Mouse (Mus musculus) right cerebral cortex, postnatal 25 days (tissue): Measurements from ENCODE around the gene Pcbp1.
A peak's percentile ranks its signal among the peaks of the same experiment; 100 is the strongest.
"Not testable (repeated sequence)": the region's sequence is repeated elsewhere in the genome, so short reads cannot be mapped to it uniquely, and the experiment has no call there.

Experiments
- DNase-seq: peaks from one replicate; pipeline ENCODE4 v3.0.0; 2022

The Pcbp1 gene

DNA sequence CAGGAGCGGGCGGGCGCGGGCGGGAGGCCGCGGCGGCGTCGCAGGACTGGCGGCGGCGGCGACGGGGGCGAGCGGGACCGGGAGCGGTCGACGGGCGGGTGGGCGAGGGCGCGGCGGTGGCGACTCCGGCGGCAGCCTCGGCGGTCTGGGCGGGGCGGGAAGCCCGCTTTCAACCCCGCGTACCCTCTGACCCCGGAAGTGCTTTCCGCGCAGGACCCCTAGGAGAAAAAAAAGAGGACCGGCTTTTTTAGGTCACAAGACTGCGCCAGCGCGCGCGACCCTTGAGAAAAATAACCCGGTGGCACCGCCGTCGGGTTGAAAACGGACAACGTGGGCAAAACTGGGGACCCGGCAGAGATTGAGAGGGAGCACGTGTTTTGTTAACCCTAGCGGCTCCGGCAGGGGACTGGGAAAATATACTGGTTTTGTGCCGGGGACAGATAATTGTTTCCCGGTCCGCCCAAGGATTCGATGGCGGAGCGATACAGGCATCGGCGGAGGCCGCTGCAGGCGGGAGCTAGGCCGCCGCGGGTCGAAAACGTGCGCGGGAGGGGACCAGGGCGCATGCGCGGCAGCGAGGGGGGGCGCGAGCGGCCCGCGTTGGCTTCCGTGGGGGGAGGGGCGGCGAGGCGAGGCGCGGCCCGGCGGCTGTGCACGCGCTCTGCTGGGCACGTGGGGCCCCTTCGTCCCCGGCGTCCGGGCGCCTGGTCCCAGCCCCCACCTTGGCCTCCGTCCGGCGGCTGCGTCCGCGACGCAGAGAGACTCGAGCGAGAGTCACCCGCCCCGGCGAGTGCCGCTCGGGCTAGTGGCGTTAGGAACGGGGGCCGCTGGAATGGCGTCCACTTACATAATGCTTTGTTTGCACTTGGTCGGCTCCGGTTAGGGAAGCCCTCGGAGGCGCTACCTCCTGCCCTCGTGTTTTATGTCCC lies at the start of gene Pcbp1:
TSS of gene Pcbp1 (minus strand) at position 290 of the 929 bp plus-strand sequence.
- DNase-seq = peak; percentile 97

DNA sequence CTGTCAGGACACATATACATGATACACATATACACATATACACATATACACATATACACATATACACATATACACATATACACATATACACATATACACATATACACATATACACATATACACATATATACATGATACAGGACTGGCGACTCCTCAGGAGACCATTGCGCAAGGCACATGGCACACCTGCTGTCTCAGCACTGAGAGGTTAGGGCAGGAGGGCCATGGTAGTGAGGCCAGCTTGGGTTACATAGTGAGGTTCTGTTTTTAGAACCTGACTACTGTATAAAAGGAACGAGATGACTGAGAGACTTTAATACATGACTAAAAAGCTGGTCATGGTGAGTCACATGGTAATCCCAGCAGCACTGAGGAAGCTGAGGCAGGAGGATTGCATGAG lies 48.4 kb upstream of the Pcbp1 start:
- no peak for DNase-seq

DNA sequence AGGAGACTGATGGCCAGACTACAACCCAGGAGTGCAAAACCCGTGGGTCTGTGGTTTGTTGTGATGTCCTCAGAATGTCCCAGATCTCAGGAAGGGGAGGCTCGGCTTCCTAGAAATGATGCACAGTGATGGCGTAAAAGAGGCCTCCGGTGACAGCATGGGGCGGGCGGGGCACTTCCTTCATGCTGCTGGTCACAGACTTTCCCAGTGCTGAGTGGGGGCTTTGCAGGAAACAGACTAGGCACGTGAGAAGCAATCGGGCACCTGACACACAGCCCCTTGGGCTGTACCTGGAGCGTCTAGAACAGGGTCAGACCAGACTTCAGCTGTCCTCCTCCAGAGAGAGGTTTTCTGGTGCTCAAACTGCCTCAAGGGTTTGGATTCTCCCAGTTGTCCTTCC lies 44.7 kb upstream of the Pcbp1 start:
- no peak for DNase-seq

DNA sequence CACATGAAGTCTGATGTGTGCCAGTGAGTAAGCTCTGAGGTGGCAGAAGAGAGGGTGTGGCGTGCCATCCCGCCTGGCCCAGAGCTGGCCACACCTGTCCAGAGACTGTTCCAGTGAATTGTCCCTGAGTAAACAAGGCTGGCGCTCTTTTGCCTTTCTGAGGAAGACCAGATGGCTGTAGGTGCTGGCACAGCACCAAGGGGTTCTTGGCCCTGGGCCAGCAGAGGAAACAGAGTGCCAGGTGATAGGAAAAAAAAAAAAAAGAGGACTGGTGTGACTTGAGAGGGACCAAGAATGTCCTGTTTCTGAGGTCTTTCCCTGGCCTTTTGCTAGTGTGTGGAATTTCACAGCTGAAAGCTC lies 43.3 kb upstream of the Pcbp1 start:
- no peak for DNase-seq

DNA sequence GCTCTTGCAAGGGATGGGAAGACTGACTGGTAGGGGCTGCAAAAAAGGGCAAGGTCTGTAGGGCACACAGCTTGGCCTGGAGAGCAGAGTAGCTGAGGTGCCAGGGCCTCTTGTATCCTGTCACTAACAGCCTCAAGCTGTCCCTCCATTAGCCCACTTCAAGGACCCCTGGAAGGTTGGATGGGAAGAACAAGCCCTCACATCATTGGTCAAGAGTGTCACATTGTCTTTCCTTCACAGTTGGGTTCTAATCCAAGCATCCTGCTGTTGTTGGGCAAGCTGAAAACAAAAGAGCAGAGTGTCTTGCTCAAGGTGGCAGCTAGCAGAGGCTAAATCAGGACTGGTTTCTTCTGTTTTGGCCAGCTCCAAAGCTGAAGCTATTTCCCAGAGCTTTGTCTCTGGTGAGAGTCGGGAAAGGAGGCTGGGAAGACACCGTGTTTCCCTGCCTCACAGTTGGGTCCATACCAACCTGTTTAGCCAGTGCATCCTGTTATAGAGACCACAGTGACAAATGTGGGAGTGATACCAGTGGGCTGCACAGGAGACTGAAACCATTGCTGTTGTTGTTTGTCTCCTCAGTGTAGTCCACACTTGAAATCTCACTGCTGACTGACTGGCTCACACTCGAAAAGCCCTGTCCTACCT lies 42.8 kb upstream of the Pcbp1 start:
- no peak for DNase-seq

DNA sequence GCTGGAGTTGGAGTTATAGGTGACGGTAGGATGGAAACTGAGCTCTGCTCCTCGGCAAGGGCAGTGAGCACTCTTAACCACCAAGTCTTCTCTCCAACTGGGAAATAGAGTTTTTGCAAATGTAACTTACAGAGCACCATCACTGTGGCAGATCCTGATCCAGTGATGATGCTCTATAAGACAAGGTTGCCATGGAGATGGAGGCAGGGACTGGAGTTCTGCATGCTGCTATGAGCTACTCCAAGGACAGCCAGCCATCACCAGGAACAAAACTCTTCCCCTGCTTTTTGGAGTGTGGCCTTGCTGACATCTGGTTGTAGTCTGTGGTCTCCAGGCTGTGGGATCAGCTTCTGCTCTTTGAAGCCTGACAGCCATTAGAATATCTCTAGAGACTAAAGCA lies 39.7 kb upstream of the Pcbp1 start:
- no peak for DNase-seq

DNA sequence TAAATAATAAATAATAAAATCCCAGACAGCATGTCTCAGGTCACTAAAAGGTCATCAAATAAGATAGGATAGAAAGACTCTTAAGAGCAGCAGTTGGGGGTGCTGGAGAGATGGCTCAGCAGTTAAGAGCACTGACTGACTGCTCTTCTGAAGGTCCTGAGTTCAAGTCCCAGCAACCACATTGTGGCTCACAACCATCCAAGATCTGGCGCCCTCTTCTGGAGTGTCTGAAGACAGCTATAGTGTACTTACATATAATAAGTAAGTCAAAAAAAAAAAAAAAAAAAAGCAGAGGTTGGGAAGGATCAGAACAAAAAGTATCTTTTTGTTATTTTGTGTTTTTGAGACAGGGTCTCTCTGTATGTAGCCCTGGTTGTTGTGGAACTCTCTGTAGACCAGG lies 31.1 kb upstream of the Pcbp1 start:
- not testable (repeated sequence) for DNase-seq

DNA sequence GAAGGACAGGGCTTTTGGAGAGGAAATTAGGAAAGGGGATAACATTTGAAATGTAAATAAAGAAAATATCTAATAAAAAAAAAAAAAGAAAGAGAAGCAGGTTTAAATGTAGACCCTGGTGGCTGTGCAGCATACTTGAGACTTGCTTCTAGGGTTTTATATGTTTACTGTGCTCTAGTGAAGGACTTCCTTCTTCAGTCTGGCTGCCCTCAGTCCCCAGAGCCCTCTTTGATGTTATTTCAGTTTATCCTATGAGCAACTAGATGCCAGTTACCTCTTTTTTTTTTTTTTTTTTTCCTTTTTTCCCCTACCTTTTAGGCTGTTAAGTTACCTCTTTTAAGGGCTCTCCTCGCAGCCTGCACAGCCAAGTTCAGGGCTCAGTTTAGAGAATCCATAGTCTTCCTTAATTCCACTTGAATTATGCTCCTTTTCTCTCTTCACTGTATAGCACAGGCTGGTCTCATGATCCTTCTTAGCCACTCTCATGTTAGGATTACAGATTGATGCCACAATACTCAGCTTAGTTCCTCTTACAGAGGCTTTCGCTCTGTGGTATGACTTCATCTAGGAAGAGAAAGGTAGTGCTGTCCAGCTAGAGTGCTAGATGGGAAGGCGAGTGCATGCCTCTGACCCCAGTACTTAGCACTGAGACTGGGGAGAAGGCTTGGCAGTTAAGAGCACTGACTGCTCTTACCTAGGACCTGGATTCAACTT lies 30.4 kb upstream of the Pcbp1 start:
- no peak for DNase-seq

DNA sequence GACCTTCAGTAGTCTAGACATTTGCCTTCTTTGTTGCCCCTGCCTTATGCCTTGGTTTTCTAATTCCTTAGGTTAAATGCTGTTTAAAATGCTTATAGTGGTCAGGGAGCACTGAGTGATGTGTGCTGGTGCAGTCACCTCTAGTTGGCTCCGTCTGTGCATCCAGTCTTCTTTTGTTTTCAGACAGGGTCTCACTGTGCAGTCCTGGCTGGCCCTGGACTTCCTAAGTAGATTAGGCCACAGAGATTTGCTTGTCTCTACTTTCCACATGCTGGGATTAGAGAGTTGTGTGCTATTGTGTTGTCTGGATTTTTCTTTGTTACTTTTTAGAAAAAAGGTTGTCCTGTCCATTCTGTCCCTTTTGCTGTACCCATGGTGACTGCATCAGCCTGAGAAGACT lies 24.5 kb upstream of the Pcbp1 start:
- DNase-seq = no peak

DNA sequence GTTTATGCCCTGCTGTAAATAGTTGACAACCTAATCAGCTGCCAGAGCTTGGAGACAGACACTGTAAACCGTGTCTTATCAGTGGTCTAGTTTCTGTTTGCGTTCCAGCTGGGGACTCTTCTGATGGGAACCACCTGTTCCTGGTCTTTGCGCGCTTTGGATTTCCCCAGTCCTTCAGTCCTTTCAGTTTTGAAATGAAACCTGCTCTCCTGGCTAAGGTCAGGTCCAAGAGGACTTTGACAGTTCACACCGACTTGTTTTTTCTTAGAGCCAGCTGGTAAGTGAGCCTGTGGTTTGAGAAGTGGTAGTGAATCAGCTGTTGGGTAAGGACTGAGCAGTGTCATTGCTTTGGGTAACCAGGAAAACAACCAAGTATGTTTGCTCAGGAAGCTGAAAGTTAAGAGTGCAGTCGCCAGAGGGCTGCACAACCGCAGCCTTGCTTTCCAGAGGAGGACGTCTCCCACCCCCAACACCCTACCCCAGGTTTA lies 21.8 kb upstream of the Pcbp1 start:
- no peak for DNase-seq

DNA sequence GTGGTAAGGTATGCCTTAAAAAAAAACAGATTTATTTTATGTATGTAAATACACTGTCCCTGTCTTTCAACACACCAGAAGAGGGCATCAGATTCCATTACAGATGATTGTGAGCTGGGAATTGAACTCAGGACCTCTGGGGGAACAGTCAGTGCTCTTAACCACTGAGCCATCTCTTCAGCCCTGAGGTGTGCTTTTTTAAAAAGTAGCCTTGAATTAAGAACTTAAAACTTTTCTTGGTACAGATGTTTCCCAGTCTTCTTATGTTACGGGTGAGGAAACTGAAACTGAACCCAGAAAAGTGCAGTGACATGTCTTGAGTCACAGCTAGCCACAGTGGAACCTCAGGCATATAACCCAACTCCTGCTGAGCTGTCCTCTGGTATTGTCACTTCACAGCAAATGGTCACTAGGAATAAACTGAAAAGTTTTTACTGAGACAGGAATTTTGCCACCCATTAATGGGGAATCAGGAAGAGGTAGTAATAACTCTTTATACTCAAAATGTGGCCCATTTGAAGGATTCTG lies 21.2 kb upstream of the Pcbp1 start:
- no peak for DNase-seq

DNA sequence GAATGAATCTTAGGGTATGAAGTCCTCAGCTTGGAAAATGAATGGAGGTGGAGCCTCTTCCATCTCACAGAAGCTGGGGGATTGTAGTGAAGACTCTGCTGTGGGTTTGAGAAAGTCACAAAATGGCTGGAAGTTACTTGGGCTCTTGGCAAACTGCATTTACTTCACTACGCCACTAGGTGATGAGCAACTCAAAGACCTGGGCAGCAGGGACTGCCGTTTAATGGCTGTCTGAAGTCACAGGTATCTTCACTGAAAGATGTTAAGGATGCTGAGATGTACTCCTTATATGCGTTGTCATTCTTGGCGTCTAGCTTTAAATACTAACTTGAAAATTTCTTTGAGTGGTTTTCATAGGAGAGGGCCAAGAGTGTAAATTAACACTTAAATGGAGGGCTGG lies 19.1 kb upstream of the Pcbp1 start:
- no peak for DNase-seq

DNA sequence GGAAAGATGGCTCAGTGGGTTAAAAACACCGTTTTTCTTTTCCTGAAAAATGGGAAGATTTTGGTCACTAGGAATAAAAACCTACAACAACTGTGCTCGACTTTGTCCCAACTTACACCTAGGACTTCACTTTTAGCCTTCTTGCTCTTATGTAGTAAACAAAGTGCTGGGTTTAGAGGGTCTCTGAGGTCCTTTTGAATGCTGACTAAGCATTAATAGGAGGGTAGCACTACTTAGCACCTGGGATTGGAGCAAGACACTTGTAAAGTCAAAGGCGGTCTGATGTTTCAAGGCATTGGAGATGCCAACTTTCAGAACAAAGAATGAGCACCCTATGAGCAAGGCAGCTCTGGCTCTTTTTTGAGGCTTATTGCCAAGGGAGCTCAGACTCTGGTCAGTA lies 17.7 kb upstream of the Pcbp1 start:
- no peak for DNase-seq

DNA sequence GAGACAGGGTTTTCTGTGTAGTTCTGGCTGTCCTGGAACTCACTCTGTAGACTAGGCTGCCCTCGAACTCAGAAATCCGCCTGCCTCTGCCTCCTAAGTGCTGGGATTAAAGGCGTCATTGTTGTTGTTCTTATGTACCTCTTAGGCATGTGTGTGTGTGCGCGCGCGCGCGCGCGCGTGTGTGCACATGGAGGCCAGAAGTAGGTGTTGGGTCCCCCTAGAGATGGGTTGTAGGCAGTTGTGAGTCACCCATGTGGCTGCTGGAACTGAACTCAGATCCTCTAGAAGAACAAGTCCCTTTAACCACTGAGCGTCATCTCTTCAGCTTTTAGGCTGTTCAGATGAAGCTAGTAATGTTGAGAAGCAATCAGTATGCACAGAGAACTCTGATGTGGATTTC lies 16.9 kb upstream of the Pcbp1 start:
- DNase-seq = no peak

DNA sequence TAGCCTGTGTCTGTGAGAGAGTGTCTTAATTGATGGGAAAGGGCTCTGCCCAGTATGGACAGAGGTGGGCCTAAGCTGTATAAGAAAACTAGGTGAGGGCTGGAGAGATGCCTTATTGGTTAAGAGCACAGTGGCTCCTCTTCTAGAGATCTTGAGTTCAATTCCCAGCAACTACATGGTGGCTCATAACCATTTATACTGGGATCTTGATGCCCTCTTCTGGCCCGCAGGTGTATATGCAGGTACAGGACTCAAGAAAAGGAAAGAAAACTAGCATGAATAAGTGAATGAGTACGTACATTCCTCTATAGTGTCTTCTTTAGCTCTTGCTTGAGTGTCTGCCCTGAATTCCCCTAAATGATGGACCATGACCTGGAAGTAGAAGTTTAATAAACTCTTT lies 15.5 kb upstream of the Pcbp1 start:
- DNase-seq = no peak

DNA sequence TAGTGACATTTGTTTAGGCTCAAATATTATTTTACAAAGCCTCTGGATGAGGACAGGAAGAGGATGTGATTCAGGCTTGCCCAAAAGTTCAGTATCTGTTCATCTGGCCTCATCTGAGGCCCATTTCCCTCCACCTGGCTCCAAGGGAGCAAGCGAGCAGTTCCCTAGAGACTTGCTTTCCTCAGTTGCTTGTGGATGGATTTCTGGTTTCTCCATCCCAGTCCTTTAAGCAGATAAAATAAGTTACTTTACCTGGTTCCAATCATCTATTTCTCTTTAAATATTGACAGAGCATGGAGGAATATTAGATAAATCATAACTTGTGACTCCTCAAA lies 2.3 kb upstream of the Pcbp1 start:
- no peak for DNase-seq

DNA sequence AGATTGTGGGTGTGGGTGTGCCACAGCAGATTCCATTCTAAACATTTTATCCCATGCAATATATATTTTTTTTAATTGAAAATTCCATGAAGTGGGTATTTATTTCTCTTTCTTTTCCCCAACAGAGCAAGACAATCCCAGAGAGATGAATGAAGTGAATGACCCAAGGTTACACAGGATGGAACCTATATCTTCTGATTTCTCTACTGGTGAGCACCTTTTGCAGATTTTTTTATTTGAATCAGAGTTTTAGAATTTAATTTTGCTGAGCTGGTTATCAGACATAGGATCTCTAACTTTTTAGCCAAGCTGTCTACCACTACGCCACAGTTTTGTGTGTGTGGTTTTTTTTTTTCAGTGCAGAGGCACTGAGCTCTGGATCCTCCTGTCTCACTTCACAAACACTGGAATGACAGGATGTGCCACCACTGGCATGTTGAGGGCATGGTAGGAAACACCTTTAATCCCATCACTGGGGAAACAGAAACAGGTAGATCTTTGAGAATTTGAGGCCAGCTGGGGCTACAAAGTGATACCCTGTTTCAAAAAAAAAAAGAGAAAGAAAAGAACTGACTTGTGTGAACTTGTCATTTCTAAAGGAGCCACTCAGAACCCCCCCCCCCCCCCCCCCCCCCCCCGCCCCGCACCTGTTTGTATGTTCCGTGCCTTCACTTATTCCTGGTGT lies 1.8 kb upstream of the Pcbp1 start:
- DNase-seq = no peak

DNA sequence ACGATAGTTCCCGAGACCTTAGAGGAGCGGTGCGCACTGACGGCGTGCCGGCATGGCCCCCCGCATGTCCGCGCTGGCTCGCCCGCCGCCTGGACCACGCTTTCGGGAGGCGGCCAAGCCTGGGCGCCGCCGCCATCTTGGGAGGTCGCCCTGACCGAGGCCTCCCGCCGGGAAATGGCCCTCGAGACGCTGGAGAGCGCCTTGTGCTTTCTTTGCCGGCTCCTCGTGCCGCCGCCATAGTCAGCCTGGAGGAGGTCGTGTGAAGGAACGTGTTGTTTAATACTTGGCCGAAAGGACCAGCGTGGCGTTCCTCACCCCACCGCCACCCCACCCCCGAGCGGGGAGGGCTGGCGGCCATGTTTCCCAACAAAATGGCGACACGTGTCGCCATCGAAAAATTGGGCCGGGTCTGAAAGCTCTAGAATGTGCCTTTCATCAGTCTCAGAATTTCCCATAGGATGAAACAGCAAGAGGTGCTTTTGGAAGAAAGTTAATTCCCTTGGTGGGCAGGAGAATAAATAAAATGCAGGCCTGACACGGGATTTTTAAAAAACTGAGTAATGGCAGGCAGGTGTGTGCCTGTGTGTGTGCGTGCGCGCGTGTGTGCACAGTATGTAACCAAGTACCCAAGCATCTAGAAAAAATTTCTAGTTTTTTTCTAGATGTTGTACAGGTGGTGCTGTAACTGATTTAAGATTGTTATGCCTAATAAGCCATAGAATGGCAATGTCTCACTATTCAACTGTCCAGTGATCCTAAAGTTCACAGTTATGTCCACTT lies 1.0 kb upstream of the Pcbp1 start:
- peak; percentile 87 for DNase-seq

DNA sequence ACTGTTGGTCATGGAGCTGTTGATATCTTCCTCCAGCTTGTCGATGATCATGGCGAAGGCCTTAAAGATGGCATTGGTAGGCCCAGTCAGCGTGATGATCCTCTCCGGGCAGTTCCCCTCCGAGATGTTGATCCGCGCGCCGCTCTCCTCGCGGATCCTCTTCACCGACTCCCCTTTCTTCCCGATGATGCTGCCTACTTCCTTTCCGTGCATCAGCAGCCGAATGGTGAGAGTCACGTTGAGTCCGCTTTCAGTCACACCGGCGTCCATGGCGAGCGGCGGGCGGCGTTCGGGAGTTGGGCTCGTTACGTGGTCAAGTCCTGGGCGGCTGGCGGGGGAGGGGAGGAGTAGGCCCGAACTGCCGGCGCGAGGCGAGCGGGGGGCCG lies 482 bp downstream of the Pcbp1 start:
- DNase-seq = peak; percentile 85

DNA sequence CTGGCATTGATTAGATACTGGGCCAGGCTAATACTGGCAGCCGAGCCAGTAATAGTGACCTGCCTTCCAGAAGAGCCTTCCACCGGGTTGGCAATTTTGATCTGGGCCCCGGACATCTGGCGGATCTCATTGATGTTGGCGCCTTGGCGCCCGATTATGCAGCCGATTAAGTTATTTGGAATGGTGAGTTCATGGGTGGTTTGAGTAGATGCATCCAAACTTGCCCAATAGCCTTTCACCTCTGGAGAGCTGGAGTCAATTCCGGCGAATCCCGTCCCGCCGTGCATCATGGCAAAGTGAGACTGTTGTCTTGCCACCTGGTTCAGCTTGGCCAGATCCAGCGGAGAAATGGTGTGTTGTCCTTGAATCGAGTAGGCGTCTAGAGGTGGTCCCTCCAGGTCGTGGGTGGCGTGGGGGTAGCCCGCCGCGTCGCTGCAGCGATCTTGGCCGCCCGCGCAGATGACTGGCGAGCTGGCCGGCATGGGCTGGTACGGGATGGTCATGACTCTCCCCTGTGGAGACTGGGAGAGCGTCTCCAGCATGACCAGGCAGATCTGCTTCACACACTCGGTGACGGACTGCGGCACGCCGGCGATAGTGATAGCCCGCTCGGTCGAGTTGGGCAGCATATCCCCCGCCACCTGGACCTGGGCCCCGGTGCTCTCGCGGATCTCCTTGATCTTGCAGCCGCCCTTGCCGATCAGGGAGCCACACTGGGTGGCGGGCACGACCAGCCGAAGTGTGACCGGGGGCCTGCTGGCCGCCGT lies 1.1 kb downstream of the Pcbp1 start:
- DNase-seq = peak; percentile 52

DNA sequence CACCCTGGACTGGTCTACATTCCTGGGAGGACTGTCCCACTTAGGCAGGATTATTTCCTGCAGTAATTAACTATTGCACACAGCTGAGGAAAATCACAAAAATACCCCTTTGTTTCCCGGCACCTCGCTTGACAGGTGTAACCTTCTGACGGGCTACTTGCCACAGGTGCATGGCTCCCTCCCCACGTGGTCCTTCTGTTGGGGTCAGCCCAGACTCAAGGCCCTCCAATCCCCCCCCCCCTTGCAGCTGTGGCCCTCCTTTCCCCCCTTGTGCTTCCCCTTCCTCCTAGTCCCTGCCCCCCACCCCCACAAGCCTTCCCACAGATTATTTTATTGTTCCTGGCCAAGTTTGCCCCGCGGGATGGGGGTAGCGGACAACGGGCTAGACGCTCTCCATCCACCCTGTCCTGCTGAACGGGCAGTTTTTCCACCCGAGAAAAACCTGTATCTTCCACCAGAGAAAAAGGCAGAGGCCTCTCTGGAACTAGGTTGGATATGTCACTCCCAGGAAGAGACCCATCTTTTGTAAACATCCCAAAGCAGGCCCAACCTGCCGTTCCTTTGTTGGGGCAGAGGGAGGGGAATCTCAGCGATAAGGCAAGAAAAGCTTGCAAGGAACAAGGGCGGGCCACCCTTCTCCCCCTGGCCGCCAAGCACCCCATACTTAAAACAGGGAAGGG lies 2.2 kb downstream of the Pcbp1 start:
- DNase-seq = peak; percentile 15
